Mouse (Mus musculus) G1E (cell line): Measurements from ENCODE around the gene Nudt1.

ENCODE experiments used
- CTCF ChIP-seq: IDR thresholded peaks from 2 replicates; pipeline ENCODE4 v1.5.1; 2012; ENCODE audit warnings: low read depth, low read length, inconsistent platforms, mixed read lengths
- TAL1 ChIP-seq: conservative IDR thresholded peaks from 2 replicates; pipeline ENCODE4 v1.6.1; 2012; ENCODE audit warnings: low read depth, low read length, inconsistent platforms, mixed read lengths

GRCm38 (mm10) chr5:140384462-140384861 is 63.0 kb downstream of the Nudt1 start:
- no peak for TF ChIP-seq CTCF
- TF ChIP-seq TAL1, result no peak
